Mouse (Mus musculus) midbrain, embryonic 14.5 days (tissue): ENCODE measurements at regions not wholly inside any gene's neighbourhood (a gene's known extent, or its start where the extent isn't known, plus 50 kb on each side); places are given as distances from the start of the nearest gene placed in this dataset.
"Not testable (repeated sequence)": the region's sequence is repeated elsewhere in the genome, so short reads cannot be mapped to it uniquely, and the experiment has no call there.

Experiments used
- ATAC-seq: fragments of 200-750 bp; cut with Nextera tagmentation; 2 replicates; pipeline ENCODE4 v1.8.0; 2017; ENCODE audit warnings: moderate number of reproducible peaks, moderate library complexity; ENCODE audit not compliant: low FRiP score, low TSS enrichment
- DNase-seq: peaks from one replicate; pipeline ENCODE4 v3.0.0-alpha.2; 2015
- H3K27ac ChIP-seq: fragments of 300-500 bp; sonication (generic); replicated peaks from 2 replicates; pipeline ENCODE4 v1.5.1; 2014; ENCODE audit warnings: mild to moderate bottlenecking, low read depth, low read length, moderate library complexity
- H3K27me3 ChIP-seq: fragments of 300-500 bp; sonication (generic); 2 replicates; pipeline ENCODE4 v1.6.1; 2014; ENCODE audit warnings: low read length, control low read depth, mixed read lengths; ENCODE audit not compliant: control insufficient read depth, insufficient read depth
- H3K36me3 ChIP-seq: fragments of 300-500 bp; sonication (generic); 2 replicates; pipeline ENCODE4 v1.6.1; 2014; ENCODE audit warnings: low read length, control low read depth; ENCODE audit not compliant: control insufficient read depth, insufficient read depth
- H3K4me1 ChIP-seq: fragments of 300-500 bp; sonication (generic); 2 replicates; pipeline ENCODE4 v1.6.1; 2014; ENCODE audit warnings: mild to moderate bottlenecking, antibody characterized with exemption, low read length, control low read depth; ENCODE audit not compliant: control insufficient read depth, insufficient read depth
- H3K4me2 ChIP-seq: fragments of 300-500 bp; sonication (generic); 2 replicates; pipeline ENCODE4 v1.6.1; 2014; ENCODE audit warnings: mild to moderate bottlenecking, low read length, moderate library complexity
- H3K4me3 ChIP-seq: fragments of 300-500 bp; sonication (generic); replicated peaks from 2 replicates; pipeline ENCODE4 v1.5.1; 2014; ENCODE audit warnings: low read depth, low read length
- H3K9ac ChIP-seq: fragments of 300-500 bp; sonication (generic); replicated peaks from 2 replicates; pipeline ENCODE4 v1.6.1; 2014; ENCODE audit warnings: mild to moderate bottlenecking, low read length, moderate library complexity
- H3K9me3 ChIP-seq: fragments of 300-500 bp; sonication (generic); 2 replicates; pipeline ENCODE4 v1.6.1; 2016; ENCODE audit warnings: low read length, control low read depth, mixed read lengths; ENCODE audit not compliant: control insufficient read depth

DNA sequence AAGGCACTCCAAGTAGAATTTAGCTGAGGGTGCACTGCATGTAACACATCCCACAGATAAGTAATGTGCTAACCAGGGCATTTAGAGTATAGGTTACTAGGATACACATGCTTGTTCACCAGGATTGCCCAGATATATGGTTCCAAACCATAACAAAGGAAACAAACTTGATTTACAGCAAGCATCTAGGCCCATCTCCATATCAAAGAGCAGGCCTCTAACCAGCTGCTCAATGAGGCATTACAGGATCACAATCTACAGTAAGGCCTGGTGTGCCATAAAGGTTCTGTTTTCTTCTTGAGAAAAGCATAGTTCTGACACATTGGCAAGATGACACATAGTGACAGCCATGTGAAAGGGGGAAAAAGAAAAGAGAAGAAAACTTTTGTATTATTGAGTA lies 56.0 kb upstream of the Gm15446 start:
- H3K4me1 ChIP-seq, H3K36me3 ChIP-seq, H3K9me3 ChIP-seq, DNase-seq, H3K27ac ChIP-seq, ATAC-seq, H3K27me3 ChIP-seq: not testable (repeated sequence)
- Histone ChIP-seq H3K9ac (peak overlapping the region; percentile 64; the same call in 1 of the 2 replicates), H3K4me2 (peak overlapping the region; percentile 59), H3K4me3 (peak overlapping the region; percentile 55)
